Mouse (Mus musculus) ovary, postnatal 36 days (tissue): ENCODE data around the gene Fryl.
A peak's percentile ranks its signal among the peaks of the same experiment; 100 is the strongest.

Experiments used
- DNase-seq: peaks from one replicate; pipeline ENCODE4 v3.0.0; 2022; ENCODE audit warnings: low spot score, mixed read lengths

Fryl gene

GRCm38 (mm10) chr5:73256352-73257065, at the start of gene Fryl:
Gene Fryl, minus strand, starts transcription at chr5:73256619.
- peak; percentile 93 for DNase-seq

GRCm38 (mm10) chr5:73304507-73304906, 48.1 kb upstream of the Fryl start:
- no peak for DNase-seq

- no peak for DNase-seq
These were observed 45.3 kb upstream of the Fryl start for GRCm38 (mm10) chr5:73301601-73302307.

GRCm38 (mm10) chr5:73295916-73296315, 39.5 kb upstream of the Fryl start:
- DNase-seq: no peak

GRCm38 (mm10) chr5:73295016-73295415, 38.6 kb upstream of the Fryl start:
- DNase-seq: no peak

GRCm38 (mm10) chr5:73293458-73293827, 37.0 kb upstream of the Fryl start:
- no peak for DNase-seq

- peak; percentile 91 for DNase-seq
These were observed 36.4 kb upstream of the Fryl start, which contains the start of gene Ociad1 for GRCm38 (mm10) chr5:73292502-73293457. Gene Ociad1, plus strand, starts transcription at chr5:73292784.

- DNase-seq: no peak
These were observed 33.5 kb upstream of the Fryl start for GRCm38 (mm10) chr5:73289900-73290299.

- DNase-seq: no peak
These were observed 30.2 kb upstream of the Fryl start for GRCm38 (mm10) chr5:73286603-73287002.

- DNase-seq: no peak
These were observed 29.1 kb upstream of the Fryl start for GRCm38 (mm10) chr5:73285470-73285978.

GRCm38 (mm10) chr5:73284046-73284445, 27.6 kb upstream of the Fryl start:
- no peak for DNase-seq

- no peak for DNase-seq
These were observed 24.1 kb upstream of the Fryl start for GRCm38 (mm10) chr5:73280567-73280850.

GRCm38 (mm10) chr5:73279732-73280566, 23.5 kb upstream of the Fryl start:
- DNase-seq: no peak

- DNase-seq: no peak
These were observed 22.8 kb upstream of the Fryl start for GRCm38 (mm10) chr5:73279190-73279589.

- DNase-seq: no peak
These were observed 18.5 kb upstream of the Fryl start for GRCm38 (mm10) chr5:73274941-73275340.

- DNase-seq: no peak
These were observed 16.8 kb upstream of the Fryl start for GRCm38 (mm10) chr5:73273171-73273570.

- no peak for DNase-seq
These were observed 14.2 kb upstream of the Fryl start for GRCm38 (mm10) chr5:73270612-73271011.

GRCm38 (mm10) chr5:73268636-73269213, 12.3 kb upstream of the Fryl start:
- no peak for DNase-seq

GRCm38 (mm10) chr5:73265460-73265859, 9.0 kb upstream of the Fryl start:
- no peak for DNase-seq

- no peak for DNase-seq
These were observed 7.7 kb upstream of the Fryl start for GRCm38 (mm10) chr5:73264122-73264521.

- no peak for DNase-seq
These were observed 1.3 kb upstream of the Fryl start for GRCm38 (mm10) chr5:73257723-73258122.
